Comparison of ENCODE assay signal across 12 mouse cellular contexts in genomic region chr13:89540301-89540982, GRCm38 (mm10). TPM values are rescaled to one million over a fixed set of nuclear protein-coding genes. Genes with fewer than 3 reads are reported as not detected.
DNase-seq lines count a peak whose midpoint lies in the region; ATAC-seq and TF ChIP-seq lines count a peak whose summit lies in the region.
"Had no signal": no experiment of that assay in that cellular context is flagged by ENCODE, and none has a peak within 500 bp of the region (broad histone marks: within the 10 kb centered on the region; RNA-seq: fewer than 3 reads in every experiment).

No protein-coding gene starts in this region.

- 29% methylated on average over 11 of the region's 11 CpGs for WGBS in hindbrain, embryonic 12.5 days
- 49% methylated on average over 11 of the region's 11 CpGs for WGBS in hindbrain, embryonic 14.5 days
- WGBS in stomach, embryonic 14.5 days = 35% methylated on average over 11 of the region's 11 CpGs
- 58% methylated on average over 11 of the region's 11 CpGs for WGBS in stomach, postnatal 0 days

- H3K9me3 ChIP-seq in hindbrain, embryonic 12.5 days (replicated peaks) = no peaks in the 10 kb centered on the region
- H3K9me3 ChIP-seq in hindbrain, embryonic 14.5 days (ENCODE audit: control insufficient read depth, low read length) = no peaks in the 10 kb centered on the region
- H3K9me3 ChIP-seq in stomach, embryonic 14.5 days (ENCODE audit: control insufficient read depth, low read depth, low read length) = no peaks in the 10 kb centered on the region
- H3K9me3 ChIP-seq in stomach, postnatal 0 days (ENCODE audit: control insufficient read depth, low read length) = no peaks in the 10 kb centered on the region

- peak overlapping the region; percentile 90 for H3K4me2 ChIP-seq in hindbrain, embryonic 12.5 days (replicated peaks)
- H3K4me2 ChIP-seq in hindbrain, embryonic 14.5 days (replicated peaks) = no peak overlapping the region
- no peak overlapping the region for H3K4me2 ChIP-seq in stomach, embryonic 14.5 days (replicated peaks; ENCODE audit: low read depth, low read length)
- H3K4me2 ChIP-seq in stomach, postnatal 0 days (replicated peaks; ENCODE audit: low read depth) = no peak overlapping the region

- H3K9ac ChIP-seq in hindbrain, embryonic 12.5 days = no peak overlapping the region
- H3K9ac ChIP-seq in hindbrain, embryonic 14.5 days = no peak overlapping the region
- no peak overlapping the region for H3K9ac ChIP-seq in stomach, embryonic 14.5 days (replicated peaks; ENCODE audit: low read depth, low read length)
- H3K9ac ChIP-seq in stomach, postnatal 0 days (ENCODE audit: low read length) = no peak overlapping the region

- no peak for DNase-seq in hindbrain, embryonic 14.5 days (ENCODE audit: low spot score)
- DNase-seq in stomach, postnatal 0 days (ENCODE audit: low spot score) = no peak
- peak; percentile 6 to 27 for DNase-seq in kidney, postnatal 4 days
- DNase-seq in gastrocnemius, adult 8-10 months (ENCODE audit: low spot score in 2 of 2) = no peak
- DNase-seq in left cerebral cortex, adult 2 months (ENCODE audit: extremely low spot score in 1 of 2, low spot score in 2 of 2) = no peak
- DNase-seq: cerebellum, postnatal 36 days; right cerebral cortex, postnatal 4 days; thymus, postnatal 4 days had no signal

- H3K4me1 ChIP-seq in hindbrain, embryonic 12.5 days = peaks cover 3% of the 10 kb centered on the region; the same call in 1 of the 2 replicates
- no peaks in the 10 kb centered on the region for H3K4me1 ChIP-seq in hindbrain, embryonic 14.5 days (replicated peaks; ENCODE audit: control insufficient read depth, insufficient read depth, low read length)
- H3K4me1 ChIP-seq in stomach, embryonic 14.5 days (ENCODE audit: control insufficient read depth, insufficient read depth, low read length) = 0 out of 2 replicates have a peak, but pooled peaks cover 4% of the 10 kb centered on the region
- H3K4me1 ChIP-seq in stomach, postnatal 0 days (replicated peaks; ENCODE audit: control insufficient read depth, insufficient read depth) = no peaks in the 10 kb centered on the region

- no peaks in the 10 kb centered on the region for H3K36me3 ChIP-seq in hindbrain, embryonic 12.5 days
- no peaks in the 10 kb centered on the region for H3K36me3 ChIP-seq in hindbrain, embryonic 14.5 days (replicated peaks; ENCODE audit: control insufficient read depth, insufficient read depth)
- H3K36me3 ChIP-seq in stomach, embryonic 14.5 days (ENCODE audit: control insufficient read depth, insufficient read depth, low read length) = no peaks in the 10 kb centered on the region
- H3K36me3 ChIP-seq in stomach, postnatal 0 days (ENCODE audit: control insufficient read depth, insufficient read depth, low read length) = no peaks in the 10 kb centered on the region
- H3K36me3 ChIP-seq: G1E had no signal

- no peak for TF ChIP-seq EP300 in stomach, postnatal 0 days (optimal IDR thresholded peaks at IDR 0.05)

- no peak for ATAC-seq in hindbrain, embryonic 12.5 days (ENCODE audit: low FRiP score)
- ATAC-seq in hindbrain, embryonic 14.5 days (ENCODE audit: low FRiP score) = no peak
- ATAC-seq in stomach, embryonic 14.5 days (ENCODE audit: insufficient number of reproducible peaks, insufficient read depth, low FRiP score, low read depth) = 0 out of 2 replicates have a peak, but pooled peaks have one; percentile 25
- no peak for ATAC-seq in stomach, postnatal 0 days (ENCODE audit: low FRiP score, low TSS enrichment)

- no peaks in the 10 kb centered on the region; the same call in 1 of the 2 replicates for H3K27me3 ChIP-seq in hindbrain, embryonic 12.5 days
- no peaks in the 10 kb centered on the region for H3K27me3 ChIP-seq in hindbrain, embryonic 14.5 days (ENCODE audit: control insufficient read depth, insufficient read depth, low read length)
- no peaks in the 10 kb centered on the region for H3K27me3 ChIP-seq in stomach, embryonic 14.5 days (ENCODE audit: control insufficient read depth, insufficient read depth, low read length)
- no peaks in the 10 kb centered on the region for H3K27me3 ChIP-seq in stomach, postnatal 0 days (ENCODE audit: control insufficient read depth, insufficient read depth, low read length)

- TF ChIP-seq CTCF in stomach, postnatal 0 days (IDR thresholded peaks at IDR 0.05; ENCODE audit: low read depth) = no peak
- TF ChIP-seq CTCF in left cerebral cortex, adult 2 months (IDR thresholded peaks at IDR 0.05) = no peak

- intact Hi-C loops in left cerebral cortex, adult 2 months (cut with DNase I) = no loop called here

- H3K27ac ChIP-seq in hindbrain, embryonic 12.5 days = no peak overlapping the region
- no peak overlapping the region for H3K27ac ChIP-seq in hindbrain, embryonic 14.5 days
- H3K27ac ChIP-seq in stomach, embryonic 14.5 days (ENCODE audit: low read length) = no peak overlapping the region
- no peak overlapping the region for H3K27ac ChIP-seq in stomach, postnatal 0 days (replicated peaks)
- H3K27ac ChIP-seq in left cerebral cortex, adult 2 months = no peak overlapping the region

- H3K4me3 ChIP-seq in hindbrain, embryonic 12.5 days = no peak overlapping the region
- no peak overlapping the region for H3K4me3 ChIP-seq in hindbrain, embryonic 14.5 days (replicated peaks; ENCODE audit: low read length)
- H3K4me3 ChIP-seq in stomach, embryonic 14.5 days (ENCODE audit: low read depth, low read length) = no peak overlapping the region
- H3K4me3 ChIP-seq in stomach, postnatal 0 days (ENCODE audit: low read depth, low read length) = no peak overlapping the region
- no peak overlapping the region for H3K4me3 ChIP-seq in left cerebral cortex, adult 2 months

RNA-seq across cellular contexts. Expression of gene Hapln1, which starts 0.8 kb away (rescaled TPM):
- 8.9 and 18.4 TPM in 2 replicates for polyA plus RNA-seq in hindbrain, embryonic 12.5 days (2016; fragmentation: Nextera tagmentation; extraction: Ambion mirVana)
- polyA plus RNA-seq in hindbrain, embryonic 14.5 days (2014; fragmentation: Nextera tagmentation; extraction: Ambion mirVana) = 0.48 and 0.62 TPM in 2 replicates
- 6.3 TPM in 2 replicates for polyA plus RNA-seq in stomach, embryonic 14.5 days (2014; fragmentation: Nextera tagmentation; extraction: Ambion mirVana)
- polyA plus RNA-seq in stomach, postnatal 0 days (2015; fragmentation: Nextera tagmentation; extraction: Ambion mirVana) = 0.61 and 0.90 TPM in 2 replicates
- under 1 TPM in 1 of 4 experiments, not detected in 3; 0.07 TPM for total RNA-seq in gastrocnemius, adult 8-10 months (2022)
- 10 to 100 TPM; 20.3 to 23.7 TPM for total RNA-seq in left cerebral cortex, adult 2 months (2021)
- total RNA-seq: megakaryocyte-erythroid progenitor cell, adult 5-6 weeks had no signal
- polyA plus RNA-seq: G1E had no signal

Comparison
In these comparisons a context has a peak if more than half of its experiments do, and no peak if none do; other contexts are left out.
1. DNase-seq: peak in kidney, postnatal 4 days (2 of 2); none in hindbrain, embryonic 14.5 days (single experiment), stomach, postnatal 0 days (single experiment), gastrocnemius, adult 8-10 months (0 of 2) and left cerebral cortex, adult 2 months (0 of 2).